Mouse (Mus musculus) heart, adult 2 months (tissue): Measurements from ENCODE around the gene Strip2. TPM values are rescaled to one million over a fixed set of nuclear protein-coding genes. Genes with fewer than 3 reads are reported as not detected.
A peak's percentile ranks its signal among the peaks of the same experiment; 100 is the strongest.

Experiments
- DNase-seq, 2 experiments: peaks; one replicate each; pipeline ENCODE4 v3.0.0; 2021
- H3K27ac ChIP-seq: fragments of 200-600 bp; 2 replicates; pipeline ENCODE4 v1.8.1; 2022
- H3K27me3 ChIP-seq: fragments of 200-500 bp; 2 replicates; pipeline ENCODE4 v1.6.1; 2012; ENCODE audit warnings: mild to moderate bottlenecking, low read length, inconsistent platforms, mixed read lengths; ENCODE audit not compliant: control insufficient read depth, insufficient read depth
- H3K36me3 ChIP-seq: fragments of 200-500 bp; 2 replicates; pipeline ENCODE4 v1.6.1; 2012; ENCODE audit warnings: low read length, inconsistent platforms; ENCODE audit not compliant: control insufficient read depth, insufficient read depth
- H3K4me1 ChIP-seq: fragments of 200-500 bp; 2 replicates; pipeline ENCODE4 v1.6.1; 2011; ENCODE audit warnings: low read length; ENCODE audit not compliant: control insufficient read depth, insufficient read depth
- H3K4me3 ChIP-seq: fragments of 200-600 bp; 2 replicates; pipeline ENCODE4 v1.8.1; 2022
- H3K79me2 ChIP-seq: fragments of 200-500 bp; replicated peaks from 2 replicates; pipeline ENCODE4 v1.6.1; 2012; ENCODE audit warnings: mild to moderate bottlenecking, inconsistent platforms, low read length, moderate library complexity, mixed read lengths; ENCODE audit not compliant: control insufficient read depth, insufficient read depth
- H3K9ac ChIP-seq: fragments of 200-500 bp; 2 replicates; pipeline ENCODE4 v1.6.1; 2012; ENCODE audit warnings: low read depth, mild to moderate bottlenecking, control low read depth, inconsistent platforms, low read length, mixed read lengths
- CTCF ChIP-seq: fragments of 200-600 bp; IDR thresholded peaks from 2 replicates; pipeline ENCODE4 v1.8.1; 2022; ENCODE audit warnings: antibody characterized with exemption, mild to moderate bottlenecking, moderate library complexity
- EP300 ChIP-seq: fragments of 200-500 bp; IDR thresholded peaks from 2 replicates; pipeline ENCODE4 v1.6.1; 2011; ENCODE audit warnings: low read depth, low read length, control low read depth; ENCODE audit not compliant: insufficient read depth
- POLR2A ChIP-seq: fragments of 200-500 bp; IDR thresholded peaks from 2 replicates; pipeline ENCODE4 v1.6.1; 2011; ENCODE audit warnings: mild to moderate bottlenecking, low read depth, low read length, control low read depth; ENCODE audit not compliant: insufficient read depth
- WGBS: fragments of 180-500 bp; shearing (Covaris S2); methylation state at CpG from one replicate; pipeline ENCODE4 v1.1.7; 2018; 5-methylcytosine and 5-hydroxymethylcytosine counted together
- intact Hi-C: fragments of 180-260 bp; cut with DNase I; formaldehyde crosslinking; loops from one replicate; pipeline ENCODE4 v1.15.1; 2025
- polyA plus RNA-seq: library from polyadenylated mRNA; depleted of rRNA; stranded (reverse); fragments of >200 nt; gene quantifications from 2 replicates; pipeline ENCODE4 v1.2.3, GENCODE M21; 2012
- total RNA-seq, 2 experiments: library from RNA; stranded (reverse); gene quantifications; 2 replicates each; pipeline ENCODE4 v1.2.3; 2021

Gene Strip2
- total and polyA plus RNA-seq, 3 experiments, result 24.2 to 49.8 (median 46.9) TPM

DNA sequence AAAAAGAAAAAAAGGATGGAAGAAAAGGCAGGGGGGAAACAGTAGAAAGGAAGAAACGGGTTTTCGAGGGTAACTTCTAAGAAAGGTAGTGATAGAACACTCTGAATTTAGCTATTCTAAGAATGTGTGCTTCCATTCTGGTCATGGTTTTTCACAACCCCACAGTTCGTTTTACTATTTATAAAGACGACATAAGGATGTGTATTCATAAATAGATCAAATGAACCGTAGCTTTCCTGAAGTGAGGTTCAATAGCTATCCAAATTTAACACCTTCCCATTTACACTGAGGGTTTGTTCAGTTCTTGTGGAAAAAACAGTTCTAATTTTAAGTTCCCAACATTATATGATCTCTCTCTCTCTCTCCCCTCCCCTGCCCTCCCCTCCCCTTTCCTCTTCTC lies 56.5 kb downstream of the Strip2 start:
- 69% methylated on average over 5 of the region's 5 CpGs for WGBS

DNA sequence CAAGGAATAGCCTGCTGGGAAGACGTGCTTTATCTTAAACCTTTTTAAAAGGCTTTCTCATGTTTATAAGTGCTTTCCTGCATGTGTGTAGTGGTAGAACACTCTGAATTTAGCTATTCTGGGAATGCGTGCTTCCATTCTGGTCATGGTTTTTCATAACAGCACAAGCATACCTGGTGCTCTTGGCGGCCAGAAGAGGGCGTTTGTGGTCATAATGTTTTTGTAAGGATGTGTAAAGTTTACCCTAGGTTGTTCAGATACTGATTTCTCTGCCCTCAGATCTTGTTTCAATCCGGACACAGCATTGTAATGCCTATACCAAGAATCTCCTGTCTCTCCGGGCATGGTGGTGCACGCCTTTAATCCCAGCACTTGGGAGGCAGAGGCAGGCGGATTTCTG lies 58.0 kb downstream of the Strip2 start:
- 67% methylated on average over 8 of the region's 8 CpGs for WGBS
- Histone ChIP-seq H3K27ac (no peak overlapping the region), H3K36me3 (no peaks in the 10 kb centered on the region), H3K4me3 (no peak overlapping the region), H3K79me2 (no peaks in the 10 kb centered on the region), H3K9ac (no peak overlapping the region), H3K27me3 (no peaks in the 10 kb centered on the region), H3K4me1 (no peaks in the 10 kb centered on the region)
- no peak for DNase-seq
- TF ChIP-seq EP300, result no peak
- peak; percentile 41 for TF ChIP-seq CTCF
- no peak for TF ChIP-seq POLR2A
- intact Hi-C loops, result no loop called here

More for the DNA sequence above, 56.5 kb downstream of the Strip2 start:
- H3K27ac ChIP-seq, result no peak overlapping the region
- H3K27me3 ChIP-seq, result no peaks in the 10 kb centered on the region
- H3K9ac ChIP-seq, result no peak overlapping the region
- H3K4me3 ChIP-seq, result no peak overlapping the region
- intact Hi-C loops, result no loop called here
- H3K36me3 ChIP-seq, result no peaks in the 10 kb centered on the region
- TF ChIP-seq EP300, result no peak
- no peak for TF ChIP-seq CTCF
- no peak for TF ChIP-seq POLR2A
- DNase-seq, result no peak
- H3K4me1 ChIP-seq, result no peaks in the 10 kb centered on the region
- no peaks in the 10 kb centered on the region for H3K79me2 ChIP-seq

DNA sequence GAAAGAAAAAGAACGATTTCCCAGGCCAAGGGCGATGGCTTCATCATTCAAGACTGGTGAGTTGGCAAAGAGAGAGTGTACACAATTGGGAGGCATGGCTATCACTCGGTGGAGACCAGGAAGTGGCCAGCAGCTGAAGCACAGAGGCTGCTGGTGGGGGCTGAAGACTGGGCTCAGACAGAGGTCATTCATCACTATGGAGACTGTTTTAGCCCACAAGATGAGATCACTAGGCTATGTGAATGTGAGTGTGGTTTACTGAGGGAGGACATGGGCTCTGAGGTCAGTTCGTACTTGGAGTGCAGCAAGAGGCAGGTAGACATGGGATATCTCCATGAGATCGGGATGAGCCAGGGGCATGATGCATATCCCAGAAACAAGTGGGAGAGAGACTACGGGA lies 63.6 kb downstream of the Strip2 start:
- no peaks in the 10 kb centered on the region for H3K79me2 ChIP-seq
- no peaks in the 10 kb centered on the region for H3K36me3 ChIP-seq
- no peak for DNase-seq
- no peak overlapping the region for H3K9ac ChIP-seq
- no peaks in the 10 kb centered on the region; the same call in 1 of the 2 replicates for H3K4me1 ChIP-seq
- WGBS, result 74% methylated on average over 6 of the region's 6 CpGs
- intact Hi-C loops, result no loop called here
- H3K4me3 ChIP-seq, result no peak overlapping the region
- H3K27me3 ChIP-seq, result no peaks in the 10 kb centered on the region
- TF ChIP-seq POLR2A (no peak), EP300 (no peak), CTCF (no peak)
- H3K27ac ChIP-seq, result no peak overlapping the region

DNA sequence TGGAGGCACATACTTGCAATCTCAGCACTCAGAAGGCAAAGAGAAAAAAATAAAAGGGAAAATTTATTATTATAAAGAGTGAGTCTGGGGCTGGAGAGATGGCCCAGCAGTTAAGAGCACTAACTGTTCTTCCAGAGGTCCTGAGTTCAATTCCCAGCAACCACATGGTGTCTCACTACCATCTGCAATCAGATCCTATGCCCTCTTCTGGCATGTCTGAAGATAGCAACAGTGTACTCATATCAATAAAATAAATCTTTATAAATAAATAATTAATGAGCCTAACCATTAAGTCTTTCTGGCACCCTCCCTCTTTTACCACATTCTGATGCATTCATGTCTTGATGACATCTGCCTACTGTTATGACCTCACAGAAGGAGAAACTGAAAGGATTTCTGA lies 65.0 kb downstream of the Strip2 start:
- intact Hi-C loops, result no loop called here
- H3K27ac ChIP-seq, result no peak overlapping the region
- H3K79me2 ChIP-seq, result no peaks in the 10 kb centered on the region
- no peak for DNase-seq
- H3K4me3 ChIP-seq, result no peak overlapping the region
- no peaks in the 10 kb centered on the region for H3K36me3 ChIP-seq
- H3K27me3 ChIP-seq, result no peaks in the 10 kb centered on the region
- no peak overlapping the region for H3K9ac ChIP-seq
- no peak for TF ChIP-seq POLR2A
- TF ChIP-seq CTCF, result 0 out of 2 replicates have a peak, but pooled peaks have one; percentile 17
- no peaks in the 10 kb centered on the region; the same call in 1 of the 2 replicates for H3K4me1 ChIP-seq

DNA sequence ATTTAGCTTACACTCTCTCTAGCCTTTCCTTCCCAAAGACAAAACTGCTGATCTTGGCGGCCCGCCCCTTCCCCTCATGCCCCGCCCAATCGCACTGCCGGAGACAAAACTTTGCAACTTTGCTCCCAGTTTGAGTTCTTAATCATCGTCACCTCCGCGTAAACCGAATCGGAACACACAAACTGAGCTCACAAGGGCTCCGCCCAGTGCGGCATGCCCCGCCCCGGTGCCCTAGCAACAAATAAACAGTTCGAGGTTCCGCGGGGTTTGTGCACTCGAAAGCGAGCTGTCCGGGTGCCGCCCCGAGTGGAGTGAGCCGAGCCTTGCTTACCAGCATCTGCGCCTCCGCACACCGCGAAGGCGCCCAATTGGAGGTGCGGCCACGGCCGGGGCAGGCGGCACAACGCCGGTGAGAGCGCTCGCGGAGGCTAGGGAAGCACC lies 68.3 kb downstream of the Strip2 start:
- Histone ChIP-seq H3K36me3 (no peaks in the 10 kb centered on the region), H3K27me3 (no peaks in the 10 kb centered on the region), H3K27ac (peak overlapping the region; percentile 36), H3K79me2 (no peaks in the 10 kb centered on the region), H3K4me1 (no peaks in the 10 kb centered on the region; the same call in 1 of the 2 replicates), H3K9ac (peak overlapping the region; percentile 47), H3K4me3 (peak overlapping the region; percentile 57)
- WGBS, result under 1% methylated on average over 37 of the region's 37 CpGs
- TF ChIP-seq POLR2A (peak; percentile 42; the same call in 1 of the 2 replicates), EP300 (no peak)
- intact Hi-C loops, result loop anchor here (2.0 kb wide), 1 partner anchor 62 kb away; the partner anchor contains the start of gene Nrf1
- peak; percentile 90 to 93 for DNase-seq

DNA sequence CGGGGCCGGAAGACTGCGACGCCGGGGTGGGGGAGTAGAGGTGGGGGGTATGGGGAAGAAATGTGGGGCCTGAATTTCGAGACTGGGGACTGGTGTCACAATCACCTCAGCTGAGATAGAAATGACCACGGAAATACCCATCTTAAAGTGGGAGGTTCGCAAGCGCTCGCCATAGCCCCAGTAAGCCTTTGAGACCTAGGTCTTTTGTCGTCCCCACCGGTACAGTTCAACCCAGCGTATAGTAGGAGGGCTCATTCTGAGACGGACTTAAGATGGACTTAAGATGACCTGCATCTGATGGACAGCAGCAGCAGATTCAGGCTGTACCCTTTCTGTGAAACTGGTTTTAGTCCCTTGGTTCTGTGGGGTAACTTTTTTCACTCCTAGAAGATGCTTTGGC lies 68.7 kb downstream of the Strip2 start:
- intact Hi-C loops, result loop anchor here (2.0 kb wide), 1 partner anchor 61 kb away; the partner anchor contains the start of gene Nrf1
- DNase-seq, result no peak
- peak overlapping the region; percentile 36 for H3K27ac ChIP-seq
- H3K79me2 ChIP-seq, result no peaks in the 10 kb centered on the region
- H3K4me3 ChIP-seq, result peak overlapping the region; percentile 57
- TF ChIP-seq CTCF (no peak), EP300 (no peak)
- no peaks in the 10 kb centered on the region for H3K27me3 ChIP-seq
- no peaks in the 10 kb centered on the region; the same call in 1 of the 2 replicates for H3K4me1 ChIP-seq
- peak overlapping the region; percentile 47 for H3K9ac ChIP-seq
- 4% methylated on average over 14 of the region's 14 CpGs for WGBS
- H3K36me3 ChIP-seq, result no peaks in the 10 kb centered on the region
